Mouse (Mus musculus) erythroblast, embryonic 14.5 days (primary cell): ENCODE data around the gene Bloc1s1.

ENCODE experiments used
- GATA1 ChIP-seq: IDR thresholded peaks from 2 replicates; pipeline ENCODE4 v1.6.1; 2012; ENCODE audit warnings: low read length, inconsistent platforms, mixed read lengths
- TAL1 ChIP-seq: IDR thresholded peaks from 3 replicates; pipeline ENCODE4 v1.6.1; 2012; ENCODE audit warnings: low read length, inconsistent platforms, mixed read lengths

DNA sequence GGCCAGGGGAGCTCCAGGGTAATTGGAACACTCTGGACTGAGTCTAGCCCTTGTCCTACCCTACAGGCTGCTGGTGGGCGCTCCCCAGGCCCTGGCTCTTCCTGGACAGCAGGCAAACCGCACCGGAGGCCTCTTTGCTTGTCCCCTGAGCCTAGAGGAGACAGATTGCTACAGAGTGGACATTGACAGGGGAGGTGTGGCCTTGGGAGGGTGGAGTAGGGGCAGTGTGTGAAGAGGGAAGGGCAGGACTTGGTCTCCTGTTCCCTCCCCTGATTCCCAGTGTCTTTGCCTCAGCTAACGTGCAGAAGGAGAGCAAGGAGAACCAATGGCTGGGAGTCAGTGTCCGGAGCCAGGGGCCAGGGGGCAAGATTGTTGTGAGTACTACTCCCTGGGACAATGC, 15.1 kb upstream of the Bloc1s1 start:
- TF ChIP-seq GATA1 (no peak), TAL1 (no peak)
